Mouse (Mus musculus): ENCODE measurements around the gene Anapc16. TPM values are rescaled to one million over a fixed set of nuclear protein-coding genes. Genes with fewer than 3 reads are reported as not detected.

Gene Anapc16
- polyA plus RNA-seq, 1 experiment = 62.1 TPM

- Histone ChIP-seq H3K4me3 (ENCODE audit: extremely low read depth, insufficient read depth, insufficient read length) (no peak overlapping the region), H3K27ac (ENCODE audit: insufficient read depth, low read length) (peak overlapping the region; percentile 8; the same call in 1 of the 2 replicates), H3K36me3 (ENCODE audit: control insufficient read depth, insufficient read depth, low read length) (no peaks in the 10 kb centered on the region), H3K4me1 (ENCODE audit: control insufficient read depth, insufficient read depth, insufficient read length) (peaks cover 23% of the 10 kb centered on the region; the same call in 1 of the 2 replicates), H3K27me3 (ENCODE audit: control insufficient read depth, insufficient read depth, low read length) (no peaks in the 10 kb centered on the region)
- no peak for DNase-seq (ENCODE audit: low read depth in 1 of 2, low spot score in 2 of 2)
- 71% methylated on average over 6 of the region's 6 CpGs for WGBS
- TF ChIP-seq CTCF (IDR thresholded peaks at IDR 0.05; ENCODE audit: extremely low read depth, insufficient read depth, insufficient read length, insufficient replicate concordance) (no peak), POLR2A (IDR thresholded peaks at IDR 0.05; ENCODE audit: low read depth, low read length) (no peak)
Measured at GRCm38 (mm10) chr10:59967309-59967942, 35.5 kb downstream of the Anapc16 start.

- no peak for TF ChIP-seq CTCF (IDR thresholded peaks at IDR 0.05; ENCODE audit: extremely low read depth, insufficient read depth, insufficient read length, insufficient replicate concordance)
- no peak for TF ChIP-seq POLR2A (IDR thresholded peaks at IDR 0.05; ENCODE audit: low read depth, low read length)
- peaks cover 17% of the 10 kb centered on the region; the same call in 1 of the 2 replicates for H3K4me1 ChIP-seq (ENCODE audit: control insufficient read depth, insufficient read depth, insufficient read length)
- H3K27ac ChIP-seq (ENCODE audit: insufficient read depth, low read length) = no peak overlapping the region
- no peak for DNase-seq (ENCODE audit: low read depth in 1 of 2, low spot score in 2 of 2)
- WGBS = 94% methylated on average over 6 of the region's 6 CpGs
- H3K36me3 ChIP-seq (ENCODE audit: control insufficient read depth, insufficient read depth, low read length) = no peaks in the 10 kb centered on the region
- H3K4me3 ChIP-seq (ENCODE audit: extremely low read depth, insufficient read depth, insufficient read length) = no peak overlapping the region
- H3K27me3 ChIP-seq (ENCODE audit: control insufficient read depth, insufficient read depth, low read length) = no peaks in the 10 kb centered on the region
Measured at GRCm38 (mm10) chr10:59966743-59967142, 36.2 kb downstream of the Anapc16 start.

- Histone ChIP-seq H3K36me3 (ENCODE audit: control insufficient read depth, insufficient read depth, low read length) (no peaks in the 10 kb centered on the region), H3K4me3 (ENCODE audit: extremely low read depth, insufficient read depth, insufficient read length) (no peak overlapping the region), H3K27me3 (ENCODE audit: control insufficient read depth, insufficient read depth, low read length) (no peaks in the 10 kb centered on the region), H3K4me1 (ENCODE audit: control insufficient read depth, insufficient read depth, insufficient read length) (peaks cover 9% of the 10 kb centered on the region; the same call in 1 of the 2 replicates), H3K27ac (ENCODE audit: insufficient read depth, low read length) (no peak overlapping the region)
- no peak for DNase-seq (ENCODE audit: low read depth in 1 of 2, low spot score in 2 of 2)
- no peak for TF ChIP-seq POLR2A (IDR thresholded peaks at IDR 0.05; ENCODE audit: low read depth, low read length)
- no peak for TF ChIP-seq CTCF (IDR thresholded peaks at IDR 0.05; ENCODE audit: extremely low read depth, insufficient read depth, insufficient read length, insufficient replicate concordance)
- WGBS = 95% methylated on average over 8 of the region's 8 CpGs
Measured at GRCm38 (mm10) chr10:59965788-59966187, 37.1 kb downstream of the Anapc16 start.

- Histone ChIP-seq H3K27me3 (ENCODE audit: control insufficient read depth, insufficient read depth, low read length) (no peaks in the 10 kb centered on the region), H3K4me1 (ENCODE audit: control insufficient read depth, insufficient read depth, insufficient read length) (peaks cover 5% of the 10 kb centered on the region; the same call in 1 of the 2 replicates), H3K4me3 (ENCODE audit: extremely low read depth, insufficient read depth, insufficient read length) (no peak overlapping the region), H3K27ac (ENCODE audit: insufficient read depth, low read length) (no peak overlapping the region), H3K36me3 (ENCODE audit: control insufficient read depth, insufficient read depth, low read length) (no peaks in the 10 kb centered on the region)
- DNase-seq (ENCODE audit: low read depth in 1 of 2, low spot score in 2 of 2) = no peak
- TF ChIP-seq CTCF (IDR thresholded peaks at IDR 0.05; ENCODE audit: extremely low read depth, insufficient read depth, insufficient read length, insufficient replicate concordance) = no peak
- no peak for TF ChIP-seq POLR2A (IDR thresholded peaks at IDR 0.05; ENCODE audit: low read depth, low read length)
- 90% methylated on average over 9 of the region's 9 CpGs for WGBS
Measured at GRCm38 (mm10) chr10:59965362-59965695, 37.6 kb downstream of the Anapc16 start.

- H3K36me3 ChIP-seq (ENCODE audit: control insufficient read depth, insufficient read depth, low read length) = no peaks in the 10 kb centered on the region
- TF ChIP-seq CTCF (IDR thresholded peaks at IDR 0.05; ENCODE audit: extremely low read depth, insufficient read depth, insufficient read length, insufficient replicate concordance) (no peak), POLR2A (IDR thresholded peaks at IDR 0.05; ENCODE audit: low read depth, low read length) (no peak)
- peak overlapping the region; percentile 48; the same call in 1 of the 2 replicates for H3K27ac ChIP-seq (ENCODE audit: insufficient read depth, low read length)
- no peaks in the 10 kb centered on the region for H3K27me3 ChIP-seq (ENCODE audit: control insufficient read depth, insufficient read depth, low read length)
- no peak for DNase-seq (ENCODE audit: low read depth in 1 of 2, low spot score in 2 of 2)
- H3K4me1 ChIP-seq (ENCODE audit: control insufficient read depth, insufficient read depth, insufficient read length) = peaks cover 4% of the 10 kb centered on the region; the same call in 1 of the 2 replicates
- 34% methylated on average over 22 of the region's 23 CpGs for WGBS
- no peak overlapping the region for H3K4me3 ChIP-seq (ENCODE audit: extremely low read depth, insufficient read depth, insufficient read length)
Measured at GRCm38 (mm10) chr10:59964504-59965361, 38.2 kb downstream of the Anapc16 start.

- Histone ChIP-seq H3K4me3 (ENCODE audit: extremely low read depth, insufficient read depth, insufficient read length) (no peak overlapping the region), H3K27ac (ENCODE audit: insufficient read depth, low read length) (no peak overlapping the region), H3K36me3 (ENCODE audit: control insufficient read depth, insufficient read depth, low read length) (no peaks in the 10 kb centered on the region), H3K27me3 (ENCODE audit: control insufficient read depth, insufficient read depth, low read length) (no peaks in the 10 kb centered on the region), H3K4me1 (ENCODE audit: control insufficient read depth, insufficient read depth, insufficient read length) (peaks cover 1% of the 10 kb centered on the region; the same call in 1 of the 2 replicates)
- no peak for DNase-seq (ENCODE audit: low read depth in 1 of 2, low spot score in 2 of 2)
- TF ChIP-seq CTCF (IDR thresholded peaks at IDR 0.05; ENCODE audit: extremely low read depth, insufficient read depth, insufficient read length, insufficient replicate concordance) (no peak), POLR2A (IDR thresholded peaks at IDR 0.05; ENCODE audit: low read depth, low read length) (no peak)
- 79% methylated on average over 2 of the region's 2 CpGs for WGBS
Measured at GRCm38 (mm10) chr10:59963609-59964008, 39.3 kb downstream of the Anapc16 start.
